Mouse (Mus musculus) embryo, embryonic 10 days (tissue): ENCODE measurements around the gene 3110082I17Rik.

ENCODE experiments used
- DNase-seq: peaks from one replicate; pipeline ENCODE4 v3.0.0-alpha.2; 2015; ENCODE audit warnings: low spot score

The 3110082I17Rik gene

GRCm38 (mm10) chr5:139418633-139419032, 41.7 kb downstream of the 3110082I17Rik start:
- peak; percentile 36 for DNase-seq

DNA sequence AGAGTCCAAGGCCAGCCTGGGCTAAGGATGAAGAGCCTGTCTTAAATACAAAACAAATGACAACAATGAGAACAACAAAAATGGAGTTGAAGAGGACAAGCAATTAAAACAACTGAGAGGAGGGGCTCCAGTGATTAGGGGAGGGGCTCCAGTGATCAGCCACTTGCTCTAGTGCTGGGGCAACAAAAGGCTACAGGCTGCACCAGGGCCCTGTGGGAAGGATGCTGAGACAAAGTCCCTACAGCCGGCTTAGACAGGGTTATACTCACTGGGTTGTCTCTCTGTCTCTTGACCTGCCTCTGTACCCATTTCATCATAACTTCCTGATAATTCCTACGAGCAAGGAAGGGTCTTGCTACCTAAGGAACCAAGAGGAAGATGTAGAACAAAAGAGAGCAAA, 42.2 kb downstream of the 3110082I17Rik start:
- no peak for DNase-seq

- no peak for DNase-seq
Measured at GRCm38 (mm10) chr5:139417480-139417879, 42.8 kb downstream of the 3110082I17Rik start.

DNA sequence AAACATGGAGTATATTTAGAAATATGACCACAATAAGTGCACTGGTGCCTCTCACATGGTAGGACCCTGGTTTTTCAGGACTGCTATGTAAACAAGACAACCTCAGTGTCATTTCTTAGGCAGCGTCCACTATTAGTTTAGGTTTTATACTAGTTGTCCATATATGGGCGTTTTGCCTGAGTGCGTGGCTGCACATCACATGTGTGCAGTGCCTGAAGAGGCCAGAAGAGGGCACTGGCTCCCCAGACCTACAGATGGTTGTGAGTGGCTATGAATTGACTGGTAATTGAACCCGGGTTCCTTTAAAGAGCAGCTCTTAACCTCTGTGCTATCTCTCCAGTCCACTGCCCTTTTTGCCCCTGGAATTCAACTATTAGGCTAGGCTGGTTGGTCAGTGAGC, 43.4 kb downstream of the 3110082I17Rik start:
- DNase-seq = no peak

DNA sequence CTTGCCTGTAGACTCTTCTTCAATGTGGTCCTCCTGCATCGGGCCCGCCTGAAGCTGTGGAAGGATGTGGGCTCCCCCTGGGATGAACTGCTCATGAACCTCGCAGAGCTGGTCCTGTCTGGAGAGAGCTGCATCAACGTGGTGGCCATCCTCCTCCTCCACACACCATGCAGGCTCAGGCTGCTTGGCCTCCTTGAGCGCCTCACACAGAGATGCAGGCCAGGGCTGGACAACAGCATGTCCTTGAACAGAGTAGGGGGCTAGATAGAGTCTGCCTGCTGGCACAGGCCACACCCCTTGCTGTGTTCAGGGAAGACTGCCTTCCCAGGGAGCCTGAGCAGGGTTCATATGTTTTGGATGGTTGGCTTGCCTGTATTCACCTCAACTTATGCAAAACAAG, 45.3 kb downstream of the 3110082I17Rik start:
- DNase-seq = no peak

GRCm38 (mm10) chr5:139413545-139413944, 46.8 kb downstream of the 3110082I17Rik start:
- DNase-seq = no peak

- no peak for DNase-seq
Measured at GRCm38 (mm10) chr5:139411665-139412314, 48.5 kb downstream of the 3110082I17Rik start.

DNA sequence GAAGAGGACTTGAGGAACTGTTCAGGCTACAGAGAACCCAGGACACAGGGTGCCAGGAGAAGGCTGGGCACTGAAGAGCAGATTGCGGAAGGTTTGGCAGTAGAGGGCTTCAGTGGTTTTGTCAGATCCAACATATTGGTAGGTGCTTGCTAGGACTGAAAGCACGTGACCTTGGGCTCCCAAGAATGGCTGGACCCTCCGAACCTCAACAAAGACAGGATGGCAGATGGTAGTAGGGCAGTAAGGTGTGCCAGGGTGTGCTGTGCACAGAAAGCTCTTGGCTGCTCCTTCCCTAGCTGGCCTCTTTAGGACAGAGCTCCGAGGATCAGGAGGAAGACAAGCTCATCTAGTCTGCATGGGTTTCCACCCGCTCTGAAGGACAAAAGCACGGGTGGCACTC, 49.2 kb downstream of the 3110082I17Rik start:
- no peak for DNase-seq

GRCm38 (mm10) chr5:139410056-139410455, 50.3 kb downstream of the 3110082I17Rik start:
- no peak for DNase-seq

GRCm38 (mm10) chr5:139409412-139409811, 50.9 kb downstream of the 3110082I17Rik start:
- DNase-seq = no peak

DNA sequence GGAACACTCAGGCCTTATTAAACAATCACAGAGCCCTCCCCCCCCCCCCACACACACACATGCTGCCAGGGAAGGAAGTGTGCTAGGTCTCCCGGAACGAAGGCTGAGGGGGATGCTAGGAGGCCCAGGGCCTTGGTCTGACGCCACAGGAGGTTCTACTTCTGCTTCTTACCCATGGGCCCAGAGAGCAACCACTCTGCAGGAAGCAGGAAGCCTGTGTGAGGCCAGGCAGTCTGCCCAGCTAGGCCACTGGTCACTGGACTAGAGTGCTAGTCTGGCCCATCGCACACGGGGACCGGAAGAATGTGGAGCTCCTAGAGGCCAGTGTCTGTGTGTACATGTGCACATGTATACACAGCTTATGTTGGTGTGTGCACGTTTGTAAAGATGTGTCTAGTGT, 51.8 kb downstream of the 3110082I17Rik start:
- no peak for DNase-seq

GRCm38 (mm10) chr5:139407121-139407885, 53.0 kb downstream of the 3110082I17Rik start:
- DNase-seq = no peak

GRCm38 (mm10) chr5:139405953-139406352, 54.4 kb downstream of the 3110082I17Rik start:
- DNase-seq = no peak

DNA sequence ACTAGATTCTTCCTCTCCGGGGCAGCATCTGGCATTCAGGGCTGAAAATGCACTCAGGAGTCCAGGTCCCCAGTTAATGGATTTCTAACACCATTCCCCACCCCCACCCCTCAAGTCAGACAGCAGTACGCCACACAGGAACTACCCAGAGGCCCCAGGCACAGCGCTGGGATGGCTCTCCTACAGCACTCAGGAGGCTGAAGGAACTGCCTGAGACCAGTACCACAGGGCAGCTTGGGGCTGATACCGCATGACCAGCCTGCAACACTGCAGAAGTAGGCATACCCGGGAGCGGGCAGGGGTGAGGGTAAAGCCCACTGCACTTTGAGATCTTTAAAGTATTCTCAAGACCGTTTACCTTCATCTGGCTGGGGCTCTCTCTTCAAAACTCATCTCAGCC, 54.8 kb downstream of the 3110082I17Rik start:
- DNase-seq = no peak

DNA sequence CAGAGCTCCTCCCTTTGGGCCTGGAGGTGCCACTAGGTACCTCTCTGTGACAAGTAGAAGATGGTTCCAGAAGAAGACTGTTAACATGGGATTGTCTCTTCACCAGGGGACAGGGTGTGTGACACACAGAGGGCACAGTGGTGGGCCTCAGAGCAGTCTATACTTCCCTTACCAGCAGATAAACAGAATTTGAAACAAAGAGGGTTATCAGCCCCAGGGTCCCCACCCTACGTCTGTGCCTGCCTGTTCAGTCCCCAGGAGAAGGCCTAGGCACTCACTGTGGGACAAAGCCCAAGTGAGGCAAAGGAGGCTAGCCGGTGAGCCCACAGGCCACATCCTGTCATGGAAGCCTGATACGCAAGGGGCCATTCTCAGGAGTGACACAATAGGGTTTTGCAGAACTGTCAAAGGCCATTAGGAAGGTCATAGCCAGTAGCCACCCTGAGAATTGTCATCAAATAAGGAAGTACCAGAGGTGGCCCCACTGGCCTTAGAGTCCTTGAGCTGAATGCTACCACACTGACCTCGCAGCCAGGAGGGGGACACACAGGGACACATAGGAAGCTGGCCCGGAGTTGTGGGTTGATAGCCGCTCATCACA, 55.4 kb downstream of the 3110082I17Rik start, which contains the start of gene C130050O18Rik:
C130050O18Rik (plus strand) TSS at position 480 of the 601 bp plus-strand sequence.
- no peak for DNase-seq

GRCm38 (mm10) chr5:139403692-139404260, 56.6 kb downstream of the 3110082I17Rik start:
- DNase-seq = no peak

DNA sequence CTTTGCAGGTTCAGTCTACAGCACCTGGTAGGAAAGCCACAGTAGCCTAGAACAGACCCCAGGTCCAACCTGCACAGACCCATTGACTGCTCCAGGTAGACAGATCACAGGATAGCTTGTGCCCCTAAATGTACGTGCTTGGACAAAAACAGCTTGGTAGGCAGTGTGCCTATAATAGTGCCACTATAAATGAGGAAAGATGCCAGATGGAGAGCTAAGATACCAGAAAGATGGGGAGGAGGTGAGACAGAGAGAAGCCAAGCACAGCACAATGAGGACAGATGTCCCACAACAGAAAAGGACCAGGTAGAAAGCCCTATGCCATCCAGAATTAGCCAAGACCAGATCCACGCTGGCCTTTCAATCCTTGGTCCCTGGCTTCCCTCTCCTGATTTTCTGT, 58.2 kb downstream of the 3110082I17Rik start:
- no peak for DNase-seq

- DNase-seq = no peak
Measured at GRCm38 (mm10) chr5:139399991-139400390, 60.3 kb downstream of the 3110082I17Rik start.

DNA sequence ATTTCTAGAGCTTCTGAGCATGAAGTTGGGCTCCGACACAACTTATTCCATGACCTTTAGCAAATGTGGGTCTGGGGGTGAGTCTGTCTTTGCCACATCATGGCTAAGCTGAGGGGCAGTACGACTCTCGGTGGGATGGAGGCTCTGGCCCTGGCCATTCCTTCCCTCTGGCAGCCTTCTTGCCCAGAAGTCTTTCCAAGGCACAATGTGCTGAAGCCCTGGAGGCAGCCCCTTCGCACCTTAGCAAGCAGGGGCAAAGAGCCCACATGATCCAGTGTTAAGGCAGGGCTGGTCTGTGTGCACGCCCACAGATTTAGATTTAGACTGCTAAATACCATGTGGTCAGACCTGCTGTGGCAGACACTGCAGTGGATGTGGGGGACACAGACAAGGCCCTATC, 61.5 kb downstream of the 3110082I17Rik start:
- DNase-seq = no peak

DNA sequence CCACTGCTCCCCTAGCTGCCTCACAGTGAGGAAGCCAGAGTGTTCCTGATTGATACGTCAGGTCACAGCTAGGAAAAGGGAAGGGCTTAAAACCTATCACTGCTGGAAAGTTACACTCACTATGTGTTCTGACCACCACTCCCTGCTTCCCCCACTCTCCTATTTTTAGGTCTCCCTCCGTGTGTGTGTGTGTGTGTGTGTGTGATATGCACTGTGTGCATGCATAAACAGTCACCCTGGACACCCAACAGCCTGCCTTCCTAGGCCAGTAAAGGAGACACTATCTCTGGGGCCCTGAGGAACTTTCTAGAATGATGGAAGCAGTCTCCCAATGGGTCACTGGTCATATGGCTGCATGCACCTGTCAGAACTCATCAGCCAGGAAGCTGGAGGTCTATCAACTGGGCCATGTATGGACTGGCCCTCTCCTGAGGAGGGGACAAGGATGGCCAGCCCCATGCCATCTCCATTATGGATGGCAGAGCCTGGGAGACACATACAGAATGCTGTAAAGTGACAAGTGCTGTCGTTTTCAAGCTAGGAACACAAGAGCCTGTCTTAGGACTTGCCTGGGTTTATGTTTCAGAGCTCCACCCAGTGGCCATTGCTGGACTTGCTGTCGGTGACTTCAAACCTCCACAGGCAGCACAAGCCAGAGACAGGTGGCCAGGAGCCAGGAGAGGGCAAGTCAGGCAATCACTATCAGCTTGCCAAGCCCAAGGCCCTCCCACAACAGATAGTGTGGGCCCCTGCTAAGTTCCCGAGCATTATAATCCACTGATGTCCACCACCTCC, 62.2 kb downstream of the 3110082I17Rik start:
- DNase-seq = peak; percentile 84

- no peak for DNase-seq
Measured at GRCm38 (mm10) chr5:139397359-139397916, 62.9 kb downstream of the 3110082I17Rik start.

GRCm38 (mm10) chr5:139395528-139395927, 64.8 kb downstream of the 3110082I17Rik start:
- DNase-seq = no peak
